In genomic region chr11:70223724-70224123, GRCm38 (mm10) we compare ENCODE assay signal across 13 mouse cellular contexts. TPM values are rescaled to one million over a fixed set of nuclear protein-coding genes. Genes with fewer than 3 reads are reported as not detected.
A peak's percentile ranks its signal among the peaks of the same experiment; 100 is the strongest.
DNase-seq lines count a peak whose midpoint lies in the region; ATAC-seq lines count a peak whose summit lies in the region.
"Had no signal": no experiment of that assay in that cellular context is flagged by ENCODE, and none has a peak within 500 bp of the region (broad histone marks: within the 10 kb centered on the region; RNA-seq: fewer than 3 reads in every experiment).

No protein-coding gene starts in this region.

- no peak overlapping the region for H3K9ac ChIP-seq in intestine, embryonic 14.5 days (ENCODE audit: low read length)
- H3K9ac ChIP-seq in lung, embryonic 16.5 days (ENCODE audit: low read length): no peak overlapping the region; the same call in 1 of the 2 replicates
- H3K9ac ChIP-seq: midbrain, embryonic 12.5 days had no signal

- H3K27me3 ChIP-seq in erythroblast, embryonic 14.5 days (ENCODE audit: control insufficient read depth): peaks cover 21% of the 10 kb centered on the region
- peaks cover 43% of the 10 kb centered on the region for H3K27me3 ChIP-seq in intestine, embryonic 14.5 days (replicated peaks; ENCODE audit: control insufficient read depth, insufficient read depth, low read length)
- peaks cover 7% of the 10 kb centered on the region for H3K27me3 ChIP-seq in lung, embryonic 16.5 days (ENCODE audit: control insufficient read depth, insufficient read depth, low read depth, low read length)

- no peak overlapping the region for H3K4me2 ChIP-seq in intestine, embryonic 14.5 days (ENCODE audit: low read length)
- H3K4me2 ChIP-seq in lung, embryonic 16.5 days (ENCODE audit: low read depth, low read length): peak overlapping the region; percentile 38
- H3K4me2 ChIP-seq: midbrain, embryonic 12.5 days had no signal

- no peaks in the 10 kb centered on the region for H3K9me3 ChIP-seq in erythroblast, embryonic 14.5 days (ENCODE audit: control insufficient read depth, low read length)
- no peaks in the 10 kb centered on the region for H3K9me3 ChIP-seq in intestine, embryonic 14.5 days (ENCODE audit: control insufficient read depth, low read length)
- no peaks in the 10 kb centered on the region for H3K9me3 ChIP-seq in lung, embryonic 16.5 days (ENCODE audit: control insufficient read depth, low read length)
- H3K9me3 ChIP-seq: forebrain, embryonic 10.5 days; hindbrain, embryonic 10.5 days; midbrain, embryonic 12.5 days had no signal

- H3K36me3 ChIP-seq in erythroblast, embryonic 14.5 days (ENCODE audit: control insufficient read depth): peaks cover 26% of the 10 kb centered on the region
- H3K36me3 ChIP-seq in intestine, embryonic 14.5 days (ENCODE audit: control insufficient read depth, insufficient read depth, low read length): no peaks in the 10 kb centered on the region
- no peaks in the 10 kb centered on the region for H3K36me3 ChIP-seq in lung, embryonic 16.5 days (ENCODE audit: control insufficient read depth, insufficient read depth, low read length)
- H3K36me3 ChIP-seq: midbrain, embryonic 12.5 days had no signal

- WGBS in intestine, embryonic 14.5 days: 84% methylated on average over 9 of the region's 9 CpGs
- WGBS in lung, embryonic 16.5 days: 72% methylated on average over 9 of the region's 9 CpGs

- peaks cover 95% of the 10 kb centered on the region for H3K4me1 ChIP-seq in erythroblast, embryonic 14.5 days (ENCODE audit: control insufficient read depth)
- H3K4me1 ChIP-seq in intestine, embryonic 14.5 days (replicated peaks; ENCODE audit: control insufficient read depth, insufficient read depth, low read length): peaks cover 8% of the 10 kb centered on the region; the same call in 1 of the 2 replicates
- peaks cover 23% of the 10 kb centered on the region for H3K4me1 ChIP-seq in lung, embryonic 16.5 days (replicated peaks; ENCODE audit: control insufficient read depth, insufficient read depth, low read length)

- no peak for ATAC-seq in erythroblast, adult 5-6 weeks (replicated peaks; ENCODE audit: low FRiP score, poor library complexity, severe bottlenecking)
- no peak for ATAC-seq in intestine, embryonic 14.5 days (replicated peaks; ENCODE audit: low FRiP score, low TSS enrichment, low read depth)
- ATAC-seq in lung, embryonic 16.5 days (ENCODE audit: low read depth): 0 out of 2 replicates have a peak, but pooled peaks have one; percentile 20
- ATAC-seq: CD4-positive, CD25-positive, alpha-beta regulatory T cell, adult 4 months had no signal

- peak overlapping the region; percentile 31 for H3K4me3 ChIP-seq in erythroblast, embryonic 14.5 days (replicated peaks)
- H3K4me3 ChIP-seq in intestine, embryonic 14.5 days (ENCODE audit: low read depth, low read length): no peak overlapping the region
- no peak overlapping the region for H3K4me3 ChIP-seq in lung, embryonic 16.5 days (ENCODE audit: low read length)
- H3K4me3 ChIP-seq: forebrain, embryonic 10.5 days; hindbrain, embryonic 10.5 days; midbrain, embryonic 12.5 days had no signal

- peak overlapping the region; percentile 17 for H3K27ac ChIP-seq in intestine, embryonic 14.5 days (ENCODE audit: low read depth)
- peak overlapping the region; percentile 77 for H3K27ac ChIP-seq in lung, embryonic 16.5 days (ENCODE audit: low read length)
- H3K27ac ChIP-seq: forebrain, embryonic 10.5 days; hindbrain, embryonic 10.5 days; midbrain, embryonic 12.5 days had no signal

- peak; percentile 71 to 89 for DNase-seq in heart, adult 18-20 months
- no peak for DNase-seq in intestine, embryonic 14.5 days (ENCODE audit: low spot score)
- DNase-seq in right cerebral cortex, adult 2 months (ENCODE audit: low spot score in 2 of 2): no peak
- no peak for DNase-seq in gastrocnemius, postnatal 25 days
- DNase-seq in thymus, postnatal 4 days: no peak
- DNase-seq: cerebellum, postnatal 10 days had no signal

RNA-seq across cellular contexts. Expression of gene Slc16a13, which starts 2.9 kb away (rescaled TPM):
- polyA plus RNA-seq in erythroblast, embryonic 14.5 days (2012): 1.5 and 2.3 TPM in 2 replicates
- total RNA-seq in erythroblast, adult 5-6 weeks (2015; ENCODE audit: low replicate concordance): 2.5 and 8.1 TPM in 2 replicates
- total RNA-seq in erythroblast, adult 5-6 weeks (2017; ENCODE audit: low replicate concordance): 5.1 and 8.2 TPM in 2 replicates
- total RNA-seq in heart, adult 18-20 months (2021): 1 to 10 TPM; 2.1 to 2.9 TPM
- polyA plus RNA-seq in intestine, embryonic 14.5 days (2014; fragmentation: Nextera tagmentation; extraction: Ambion mirVana): 13.6 and 14.1 TPM in 2 replicates
- 6.0 and 6.9 TPM in 2 replicates for polyA plus RNA-seq in lung, embryonic 16.5 days (2015; fragmentation: Nextera tagmentation; extraction: Ambion mirVana)
- total RNA-seq in gastrocnemius, postnatal 25 days (2021): under 1 TPM; 0.10 to 0.88 TPM

RNA-seq across cellular contexts. Expression of gene Bcl6b, which starts 5.9 kb away (rescaled TPM):
- 0.06 and 0.13 TPM in 2 replicates for polyA plus RNA-seq in erythroblast, embryonic 14.5 days (2012)
- total RNA-seq in erythroblast, adult 5-6 weeks (2015; ENCODE audit: low replicate concordance): not detected in 2 replicates
- 0.56 and 0.68 TPM in 2 replicates for total RNA-seq in erythroblast, adult 5-6 weeks (2017; ENCODE audit: low replicate concordance)
- total RNA-seq in heart, adult 18-20 months (2021): 10 to 100 TPM in 1 of 2 experiments, 1 to 10 TPM in 1; 5.5 to 15.5 TPM
- polyA plus RNA-seq in intestine, embryonic 14.5 days (2014; fragmentation: Nextera tagmentation; extraction: Ambion mirVana): 11.7 and 12.2 TPM in 2 replicates
- 36.2 and 37.1 TPM in 2 replicates for polyA plus RNA-seq in lung, embryonic 16.5 days (2015; fragmentation: Nextera tagmentation; extraction: Ambion mirVana)
- 1 to 10 TPM; 4.1 to 6.2 TPM for total RNA-seq in gastrocnemius, postnatal 25 days (2021)

RNA-seq across cellular contexts. Expression of gene Slc16a11, which starts 11.2 kb away (rescaled TPM):
- not detected in 2 replicates for polyA plus RNA-seq in erythroblast, embryonic 14.5 days (2012)
- total RNA-seq in erythroblast, adult 5-6 weeks (2015; ENCODE audit: low replicate concordance): not detected in 2 replicates
- not detected in 2 replicates for total RNA-seq in erythroblast, adult 5-6 weeks (2017; ENCODE audit: low replicate concordance)
- total RNA-seq in heart, adult 18-20 months (2021): 1 to 10 TPM in 1 of 2 experiments, under 1 TPM in 1; 0.65 to 2.2 TPM
- polyA plus RNA-seq in intestine, embryonic 14.5 days (2014; fragmentation: Nextera tagmentation; extraction: Ambion mirVana): 1.2 and 1.7 TPM in 2 replicates
- polyA plus RNA-seq in lung, embryonic 16.5 days (2015; fragmentation: Nextera tagmentation; extraction: Ambion mirVana): 0.48 and 1.1 TPM in 2 replicates
- not detected for total RNA-seq in gastrocnemius, postnatal 25 days (2021)
- polyA plus RNA-seq: CD4-positive, CD25-positive, alpha-beta regulatory T cell, adult 4 months had no signal

RNA-seq across cellular contexts. Expression of gene 0610010K14Rik, which starts 14.0 kb away (rescaled TPM):
- 9.8 and 17.9 TPM in 2 replicates for polyA plus RNA-seq in erythroblast, embryonic 14.5 days (2012)
- total RNA-seq in erythroblast, adult 5-6 weeks (2015; ENCODE audit: low replicate concordance): 16.5 and 20.3 TPM in 2 replicates
- total RNA-seq in erythroblast, adult 5-6 weeks (2017; ENCODE audit: low replicate concordance): 3.8 and 7.8 TPM in 2 replicates
- 10 to 100 TPM; 29.1 to 30.6 TPM for total RNA-seq in heart, adult 18-20 months (2021)
- 159 and 164 TPM in 2 replicates for polyA plus RNA-seq in intestine, embryonic 14.5 days (2014; fragmentation: Nextera tagmentation; extraction: Ambion mirVana)
- polyA plus RNA-seq in lung, embryonic 16.5 days (2015; fragmentation: Nextera tagmentation; extraction: Ambion mirVana): 163 and 167 TPM in 2 replicates
- total RNA-seq in gastrocnemius, postnatal 25 days (2021): 10 to 100 TPM; 26.9 to 36.2 TPM

RNA-seq across cellular contexts. Expression of gene Gm21988, which starts 15.9 kb away (rescaled TPM):
- polyA plus RNA-seq in erythroblast, embryonic 14.5 days (2012): 4.0 and 6.0 TPM in 2 replicates
- total RNA-seq in erythroblast, adult 5-6 weeks (2015; ENCODE audit: low replicate concordance): 2.3 TPM in 1 of 2 replicates, not detected in the other
- total RNA-seq in erythroblast, adult 5-6 weeks (2017; ENCODE audit: low replicate concordance): not detected in 2 replicates
- 1 to 10 TPM; 2.7 TPM for total RNA-seq in heart, adult 18-20 months (2021)
- 9.0 and 9.5 TPM in 2 replicates for polyA plus RNA-seq in intestine, embryonic 14.5 days (2014; fragmentation: Nextera tagmentation; extraction: Ambion mirVana)
- polyA plus RNA-seq in lung, embryonic 16.5 days (2015; fragmentation: Nextera tagmentation; extraction: Ambion mirVana): 10.3 and 10.7 TPM in 2 replicates
- 1 to 10 TPM; 2.4 to 3.0 TPM for total RNA-seq in gastrocnemius, postnatal 25 days (2021)

Comparison
In these comparisons a context has a peak if more than half of its experiments do, and no peak if none do; other contexts are left out.
1. DNase-seq: peak in heart, adult 18-20 months (2 of 2); none in intestine, embryonic 14.5 days (single experiment), right cerebral cortex, adult 2 months (0 of 2), gastrocnemius, postnatal 25 days (single experiment) and thymus, postnatal 4 days (single experiment).